Mouse (Mus musculus) intestine, postnatal 0 days (tissue): ENCODE measurements around the gene Asap3. TPM values are rescaled to one million over a fixed set of nuclear protein-coding genes. Genes with fewer than 3 reads are reported as not detected.
A peak's percentile ranks its signal among the peaks of the same experiment; 100 is the strongest.

Experiments used
- ATAC-seq: fragments of 200-750 bp; cut with Nextera tagmentation; 2 replicates; pipeline ENCODE4 v1.8.0; 2017; ENCODE audit warnings: mild to moderate bottlenecking, moderate TSS enrichment, moderate library complexity
- H3K27ac ChIP-seq: fragments of 300-500 bp; sonication (generic); 2 replicates; pipeline ENCODE4 v1.5.1; 2014; ENCODE audit warnings: mild to moderate bottlenecking, low read depth, low read length, moderate library complexity
- H3K27me3 ChIP-seq: fragments of 300-500 bp; sonication (generic); replicated peaks from 2 replicates; pipeline ENCODE4 v1.6.1; 2014; ENCODE audit warnings: low read length, mixed read lengths; ENCODE audit not compliant: control insufficient read depth, insufficient read depth
- H3K36me3 ChIP-seq: fragments of 300-500 bp; sonication (generic); 2 replicates; pipeline ENCODE4 v1.6.1; 2014; ENCODE audit warnings: mild to moderate bottlenecking, moderate library complexity; ENCODE audit not compliant: control insufficient read depth, insufficient read depth
- H3K4me1 ChIP-seq: fragments of 300-500 bp; sonication (generic); replicated peaks from 2 replicates; pipeline ENCODE4 v1.6.1; 2014; ENCODE audit warnings: antibody characterized with exemption, low read length, mixed read lengths; ENCODE audit not compliant: control insufficient read depth, insufficient read depth
- H3K4me2 ChIP-seq: fragments of 300-500 bp; sonication (generic); replicated peaks from 2 replicates; pipeline ENCODE4 v1.6.1; 2014; ENCODE audit warnings: low read depth, mild to moderate bottlenecking, moderate library complexity
- H3K4me3 ChIP-seq: fragments of 300-500 bp; sonication (generic); 2 replicates; pipeline ENCODE4 v1.5.1; 2014; ENCODE audit warnings: low read depth, low read length
- H3K9ac ChIP-seq: fragments of 300-500 bp; sonication (generic); 2 replicates; pipeline ENCODE4 v1.6.1; 2014; ENCODE audit warnings: mild to moderate bottlenecking, low read depth, low read length
- H3K9me3 ChIP-seq: fragments of 300-500 bp; sonication (generic); 2 replicates; pipeline ENCODE4 v1.6.1; 2016; ENCODE audit warnings: mixed run types; ENCODE audit not compliant: control insufficient read depth
- CTCF ChIP-seq: sonication (generic); IDR thresholded peaks from 2 replicates; pipeline ENCODE4 v1.5.1; 2016; ENCODE audit warnings: low read depth, mild to moderate bottlenecking, control low read depth, antibody characterized with exemption, moderate library complexity
- WGBS: fragments of 180-500 bp; shearing (Covaris S2); extraction: QIAGEN DNeasy Blood & Tissue Kit; methylation state at CpG from one replicate; pipeline ENCODE4 v1.1.7; 2014; 5-methylcytosine and 5-hydroxymethylcytosine counted together
- polyA plus RNA-seq: library from polyadenylated mRNA; unstranded; fragments of >200 nt; fragmentation: Nextera tagmentation; extraction: Ambion mirVana; gene quantifications from 2 replicates; pipeline ENCODE4 v1.2.1, GENCODE M21; 2015

Asap3 gene
- polyA plus RNA-seq, 1 experiment from 2014 or later = 0.95 TPM

DNA sequence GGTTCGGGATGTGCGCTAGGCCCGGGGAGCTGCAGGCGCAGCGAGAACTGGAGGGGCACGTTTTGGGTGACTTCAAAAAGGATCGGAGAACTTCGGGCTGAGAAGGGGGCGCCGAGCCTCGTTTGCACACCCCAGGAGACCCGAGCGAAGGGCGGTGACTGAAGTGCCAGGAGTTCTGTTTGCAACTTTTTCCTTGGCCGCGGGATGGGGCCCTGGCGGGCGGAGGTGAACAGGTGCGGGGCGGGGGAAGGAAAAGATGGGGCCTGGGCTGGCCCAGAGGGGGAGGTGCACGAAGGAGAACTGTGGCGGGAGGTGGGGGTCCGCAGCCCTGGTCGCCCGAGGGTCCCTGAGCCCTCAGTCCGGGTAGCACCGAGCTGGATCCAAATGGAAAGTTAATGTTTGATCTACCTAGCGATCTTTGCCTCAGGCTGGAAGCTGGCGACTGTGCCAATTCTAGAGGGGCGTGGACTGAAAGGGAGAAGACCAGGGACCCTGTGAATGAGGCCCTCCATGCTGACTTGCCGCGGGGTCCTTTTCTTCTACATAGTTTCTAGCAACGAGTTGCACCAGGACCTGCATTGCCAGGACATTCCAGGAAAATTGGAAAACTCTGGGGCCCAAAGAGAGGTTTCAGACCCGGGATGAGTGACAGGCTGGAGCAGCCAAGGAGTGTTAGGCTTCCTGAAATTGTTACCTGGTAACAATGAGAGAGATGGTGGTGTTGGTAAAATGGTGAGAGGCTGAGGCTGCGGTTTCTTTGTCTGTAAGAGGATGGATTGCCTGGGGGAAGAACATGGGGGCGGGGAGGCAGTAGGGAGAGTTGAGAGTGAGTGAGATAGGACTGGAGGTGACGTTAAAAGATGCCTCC, 42.5 kb downstream of the Asap3 start:
- Histone ChIP-seq H3K9me3 (no peaks in the 10 kb centered on the region), H3K27me3 (peaks cover 6% of the 10 kb centered on the region; the same call in 1 of the 2 replicates), H3K27ac (peak overlapping the region; percentile 21; the same call in 1 of the 2 replicates), H3K36me3 (no peaks in the 10 kb centered on the region), H3K9ac (peak overlapping the region; percentile 51), H3K4me2 (peak overlapping the region; percentile 99), H3K4me3 (peak overlapping the region; percentile 50), H3K4me1 (peaks cover 10% of the 10 kb centered on the region; the same call in 1 of the 2 replicates)
- 2% methylated on average over 37 of the region's 37 CpGs for WGBS
- no peak for ATAC-seq
- TF ChIP-seq CTCF = 0 out of 2 replicates have a peak, but pooled peaks have one; percentile 12

DNA sequence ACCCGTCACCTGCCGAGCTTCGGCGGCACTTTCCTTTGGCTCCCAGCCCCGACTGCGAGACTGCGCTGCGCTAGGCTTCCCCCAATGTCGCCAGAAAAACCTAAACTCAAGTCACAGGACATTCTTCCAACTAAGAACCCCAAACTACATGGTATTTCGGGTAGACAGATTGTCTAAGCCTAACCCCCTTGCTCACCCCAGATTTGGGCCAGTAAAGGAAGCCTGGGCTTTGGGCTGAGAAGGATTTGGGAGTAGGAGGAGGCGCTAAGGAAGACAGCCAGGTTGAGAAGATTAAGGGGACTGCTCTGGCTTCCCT, 43.1 kb downstream of the Asap3 start:
- H3K27ac ChIP-seq = peak overlapping the region; percentile 54
- ATAC-seq = no peak
- H3K36me3 ChIP-seq = no peaks in the 10 kb centered on the region
- H3K4me2 ChIP-seq = peak overlapping the region; percentile 99
- H3K4me1 ChIP-seq = peaks cover 10% of the 10 kb centered on the region; the same call in 1 of the 2 replicates
- H3K9me3 ChIP-seq = no peaks in the 10 kb centered on the region
- no peak for TF ChIP-seq CTCF
- H3K27me3 ChIP-seq = peaks cover 6% of the 10 kb centered on the region; the same call in 1 of the 2 replicates
- H3K9ac ChIP-seq = no peak overlapping the region
- peak overlapping the region; percentile 50 for H3K4me3 ChIP-seq
- WGBS = 26% methylated on average over 11 of the region's 11 CpGs

DNA sequence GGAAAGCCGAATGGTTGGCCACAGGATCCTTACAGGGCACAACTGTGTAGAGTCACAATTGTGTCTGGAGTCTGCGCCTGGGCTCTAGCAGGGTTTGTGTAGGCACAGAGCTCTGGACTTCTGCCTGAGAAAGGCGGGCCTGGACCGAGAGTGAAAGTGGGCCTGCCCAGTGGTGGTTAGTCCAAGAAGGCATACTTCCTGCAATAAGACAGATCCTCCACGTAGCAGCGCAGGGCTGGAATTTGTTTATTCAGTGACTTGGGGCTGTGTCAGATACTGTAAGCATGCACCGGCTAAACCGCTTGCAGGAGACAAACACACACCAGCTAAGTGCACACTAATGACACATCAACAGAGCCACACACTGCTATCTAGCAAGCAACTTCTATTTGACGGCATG, 43.6 kb downstream of the Asap3 start:
- H3K9me3 ChIP-seq = no peaks in the 10 kb centered on the region
- peak overlapping the region; percentile 99 for H3K4me2 ChIP-seq
- 12% methylated on average over 9 of the region's 9 CpGs for WGBS
- TF ChIP-seq CTCF = peak; percentile 7; the same call in 1 of the 2 replicates
- peaks cover 6% of the 10 kb centered on the region; the same call in 1 of the 2 replicates for H3K27me3 ChIP-seq
- H3K36me3 ChIP-seq = no peaks in the 10 kb centered on the region
- peak overlapping the region; percentile 50; the same call in 1 of the 2 replicates for H3K4me3 ChIP-seq
- peaks cover 10% of the 10 kb centered on the region; the same call in 1 of the 2 replicates for H3K4me1 ChIP-seq
- H3K27ac ChIP-seq = peak overlapping the region; percentile 54
- H3K9ac ChIP-seq = no peak overlapping the region
- ATAC-seq = peak; percentile 70

DNA sequence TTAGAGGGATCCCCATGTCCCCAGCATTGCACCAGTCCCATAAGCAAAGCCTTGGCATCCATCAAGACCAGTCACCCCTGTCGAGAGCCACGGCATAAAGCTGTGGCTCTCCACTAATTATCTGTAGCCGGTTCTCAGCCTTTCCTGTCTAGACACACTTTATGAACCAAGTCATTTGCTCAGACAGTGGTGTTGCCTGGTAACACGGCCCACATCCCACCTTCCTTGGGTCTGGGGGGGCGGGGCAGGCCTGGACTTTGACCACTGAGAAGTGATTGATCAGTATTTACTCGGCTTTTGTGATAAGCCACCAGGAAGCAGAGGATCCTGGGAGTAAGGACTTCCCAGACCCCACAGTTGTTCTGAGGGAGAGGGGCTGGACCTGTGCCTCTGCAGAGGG, 49.8 kb downstream of the Asap3 start:
- peak; percentile 62 for ATAC-seq

DNA sequence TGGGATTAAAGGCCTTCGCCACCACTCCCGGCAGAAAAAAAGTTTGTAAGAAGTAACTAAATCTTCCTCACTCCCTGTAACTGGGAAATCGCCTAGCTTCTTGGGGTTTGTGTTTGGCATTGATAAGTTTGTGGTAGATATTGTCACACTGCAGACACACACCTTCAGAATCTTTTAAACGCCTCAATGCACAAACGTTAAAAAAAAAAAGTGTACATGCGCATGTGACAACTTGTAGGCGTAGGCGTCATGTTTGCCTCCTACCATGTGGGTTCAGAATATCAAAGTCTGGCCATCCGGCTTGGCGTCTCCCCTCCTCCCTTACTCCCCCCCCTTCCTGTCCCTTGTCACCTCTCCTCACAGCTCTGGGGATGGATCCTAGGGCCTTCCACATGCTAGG, 50.5 kb downstream of the Asap3 start:
- 70% methylated on average over 10 of the region's 10 CpGs for WGBS
- Histone ChIP-seq H3K36me3 (no peaks in the 10 kb centered on the region), H3K4me3 (no peak overlapping the region), H3K4me1 (no peaks in the 10 kb centered on the region), H3K4me2 (no peak overlapping the region), H3K9me3 (no peaks in the 10 kb centered on the region), H3K27ac (no peak overlapping the region), H3K27me3 (no peaks in the 10 kb centered on the region), H3K9ac (no peak overlapping the region)
- ATAC-seq = no peak
- TF ChIP-seq CTCF = no peak

More for the DNA sequence above, 49.8 kb downstream of the Asap3 start:
- H3K9me3 ChIP-seq = no peaks in the 10 kb centered on the region
- no peak for TF ChIP-seq CTCF
- no peak overlapping the region for H3K27ac ChIP-seq
- H3K36me3 ChIP-seq = no peaks in the 10 kb centered on the region
- 14% methylated on average over 6 of the region's 6 CpGs for WGBS
- no peak overlapping the region for H3K4me2 ChIP-seq
- no peaks in the 10 kb centered on the region for H3K27me3 ChIP-seq
- H3K9ac ChIP-seq = no peak overlapping the region
- H3K4me3 ChIP-seq = no peak overlapping the region
- H3K4me1 ChIP-seq = no peaks in the 10 kb centered on the region

DNA sequence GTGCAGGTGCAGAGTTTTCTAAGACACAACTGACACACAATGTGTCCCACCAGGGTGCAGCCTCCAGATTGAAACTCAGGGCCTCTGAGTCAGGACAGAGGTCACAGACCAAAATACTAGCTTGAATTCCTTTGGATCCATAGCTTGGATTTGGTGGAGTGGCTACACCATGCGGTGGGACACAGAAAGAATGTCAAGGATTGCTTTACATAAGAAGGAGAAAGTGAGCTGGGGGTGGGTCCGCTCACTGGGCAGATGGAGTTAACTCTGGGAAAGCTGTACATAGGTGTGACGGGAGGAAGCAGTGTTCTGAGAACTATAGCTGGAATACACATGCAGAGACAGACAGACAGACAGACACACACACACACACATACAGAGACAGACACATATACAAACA, 53.8 kb downstream of the Asap3 start:
- WGBS = 61% methylated on average over 3 of the region's 3 CpGs
- TF ChIP-seq CTCF = no peak
- H3K9ac ChIP-seq = no peak overlapping the region
- no peaks in the 10 kb centered on the region for H3K4me1 ChIP-seq
- no peak overlapping the region for H3K4me3 ChIP-seq
- no peaks in the 10 kb centered on the region for H3K36me3 ChIP-seq
- H3K27ac ChIP-seq = no peak overlapping the region
- H3K9me3 ChIP-seq = no peaks in the 10 kb centered on the region
- ATAC-seq = no peak
- no peak overlapping the region for H3K4me2 ChIP-seq
- H3K27me3 ChIP-seq = no peaks in the 10 kb centered on the region
